Mouse (Mus musculus) neural tube, embryonic 14.5 days (tissue): ENCODE data around the gene Fbxo17. TPM values are rescaled to one million over a fixed set of nuclear protein-coding genes. Genes with fewer than 3 reads are reported as not detected.
"Not testable (repeated sequence)": the region's sequence is repeated elsewhere in the genome, so short reads cannot be mapped to it uniquely, and the experiment has no call there.

Experiments used
- ATAC-seq: fragments of 200-750 bp; cut with Nextera tagmentation; 2 replicates; pipeline ENCODE4 v1.8.0; 2017; ENCODE audit warnings: low read depth, mild to moderate bottlenecking, moderate TSS enrichment, moderate library complexity
- H3K27ac ChIP-seq: fragments of 300-500 bp; sonication (generic); 2 replicates; pipeline ENCODE4 v1.5.1; 2014; ENCODE audit warnings: low read depth, mild to moderate bottlenecking, control low read depth, low read length, moderate library complexity, mixed read lengths
- H3K27me3 ChIP-seq: fragments of 300-500 bp; sonication (generic); 2 replicates; pipeline ENCODE4 v1.6.1; 2014; ENCODE audit warnings: low read length; ENCODE audit not compliant: control insufficient read depth, insufficient read depth
- H3K36me3 ChIP-seq: fragments of 300-500 bp; sonication (generic); 2 replicates; pipeline ENCODE4 v1.6.1; 2014; ENCODE audit warnings: low read length, mixed read lengths; ENCODE audit not compliant: control insufficient read depth, insufficient read depth
- H3K4me1 ChIP-seq: fragments of 300-500 bp; sonication (generic); 2 replicates; pipeline ENCODE4 v1.6.1; 2014; ENCODE audit warnings: low read length; ENCODE audit not compliant: control insufficient read depth, insufficient read depth
- H3K4me2 ChIP-seq: fragments of 300-500 bp; sonication (generic); 2 replicates; pipeline ENCODE4 v1.6.1; 2014; ENCODE audit warnings: mild to moderate bottlenecking, low read depth, low read length, control low read depth
- H3K4me3 ChIP-seq: fragments of 300-500 bp; sonication (generic); 2 replicates; pipeline ENCODE4 v1.5.1; 2014; ENCODE audit warnings: low read depth, low read length, control low read depth, mixed read lengths
- H3K9ac ChIP-seq: fragments of 300-500 bp; sonication (generic); replicated peaks from 2 replicates; pipeline ENCODE4 v1.6.1; 2014; ENCODE audit warnings: low read depth, mild to moderate bottlenecking, control low read depth, low read length, mixed read lengths
- H3K9me3 ChIP-seq: fragments of 300-500 bp; sonication (generic); 2 replicates; pipeline ENCODE4 v1.6.1; 2016; ENCODE audit warnings: low read length; ENCODE audit not compliant: control insufficient read depth
- WGBS: fragments of 180-500 bp; shearing (Covaris S2); extraction: QIAGEN DNeasy Blood & Tissue Kit; methylation state at CpG from one replicate; pipeline ENCODE4 v1.1.7; 2014; 5-methylcytosine and 5-hydroxymethylcytosine counted together
- polyA plus RNA-seq: library from polyadenylated mRNA; unstranded; fragments of >200 nt; fragmentation: Nextera tagmentation; extraction: Ambion mirVana; gene quantifications from 2 replicates; pipeline ENCODE4 v1.2.1, GENCODE M21; 2014

Fbxo17 gene
- 2.4 TPM in 2 replicates for polyA plus RNA-seq

DNA sequence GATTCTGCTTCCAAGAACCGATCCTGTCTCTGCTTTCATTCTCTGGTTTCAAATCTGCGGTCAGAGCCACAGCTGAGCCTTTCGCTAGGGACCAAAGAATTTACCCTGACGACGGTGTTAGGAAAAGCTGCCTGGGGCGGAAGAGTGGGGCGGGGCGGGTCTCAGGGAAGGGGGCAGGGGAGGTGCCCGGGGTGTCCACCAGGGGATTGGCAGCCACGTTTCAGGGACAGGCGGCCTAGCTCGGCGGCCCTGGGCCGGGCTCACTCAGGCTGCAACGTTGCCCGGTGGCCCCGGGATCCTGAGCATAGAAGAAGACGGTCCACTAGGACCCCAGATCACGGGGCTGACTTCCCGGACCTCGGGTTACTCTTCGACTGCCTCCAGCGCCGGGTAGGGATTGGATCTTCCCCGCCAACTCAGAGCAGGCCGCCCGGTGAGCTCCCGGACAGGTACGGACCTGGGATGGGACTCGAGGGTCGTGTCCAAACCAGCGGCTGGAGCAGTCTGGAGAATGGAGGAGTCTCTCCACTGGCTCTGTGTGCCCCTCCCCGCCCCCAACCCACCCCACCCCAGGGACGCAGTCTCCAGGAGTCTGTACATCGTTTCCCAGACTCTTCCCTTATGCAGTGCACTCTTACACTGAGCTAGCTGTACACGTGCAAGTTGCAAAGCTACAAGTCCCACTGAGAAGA lies at the start of gene Fbxo17:
Fbxo17 (plus strand) TSS at position 215 of the 692 bp plus-strand sequence.
- Histone ChIP-seq H3K36me3 (no peaks in the 10 kb centered on the region), H3K4me3 (peak within 1 kb of the TSS; percentile 31), H3K4me2 (peak within 1 kb of the TSS; percentile 52), H3K9me3 (no peaks in the 10 kb centered on the region), H3K4me1 (no peaks in the 10 kb centered on the region), H3K9ac (peak within 1 kb of the TSS; percentile 58), H3K27me3 (no peaks in the 10 kb centered on the region), H3K27ac (no peak within 1 kb of the TSS)
- 3% methylated on average over 36 of the region's 36 CpGs for WGBS
- ATAC-seq: peak; percentile 73; the same call in 1 of the 2 replicates

DNA sequence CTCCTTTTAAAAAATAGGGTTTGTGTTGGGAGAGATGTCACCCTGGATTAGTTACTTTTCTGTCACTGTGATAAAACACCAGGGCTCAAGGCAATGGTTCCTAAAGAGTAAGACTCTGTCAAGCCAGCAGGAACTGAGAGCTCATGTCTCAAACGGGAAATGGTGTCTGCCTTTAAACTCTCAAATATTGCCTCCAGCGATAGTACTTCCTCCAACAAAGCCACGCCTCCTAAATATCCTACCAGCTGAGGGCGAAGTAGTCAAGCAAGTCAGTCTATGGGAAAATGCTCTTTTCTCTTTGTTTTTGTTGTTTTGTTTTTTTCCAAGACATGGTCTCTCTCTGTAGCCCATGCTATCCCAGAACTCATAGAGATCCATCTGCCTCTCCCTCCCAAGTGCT lies 45.4 kb upstream of the Fbxo17 start:
- no peaks in the 10 kb centered on the region for H3K4me1 ChIP-seq
- H3K9me3 ChIP-seq: no peaks in the 10 kb centered on the region
- no peak overlapping the region for H3K9ac ChIP-seq
- H3K27me3 ChIP-seq: no peaks in the 10 kb centered on the region
- no peak overlapping the region for H3K4me2 ChIP-seq
- no peak overlapping the region for H3K27ac ChIP-seq
- 75% methylated on average over 4 of the region's 4 CpGs for WGBS
- ATAC-seq: no peak
- H3K36me3 ChIP-seq: no peaks in the 10 kb centered on the region
- H3K4me3 ChIP-seq: no peak overlapping the region

DNA sequence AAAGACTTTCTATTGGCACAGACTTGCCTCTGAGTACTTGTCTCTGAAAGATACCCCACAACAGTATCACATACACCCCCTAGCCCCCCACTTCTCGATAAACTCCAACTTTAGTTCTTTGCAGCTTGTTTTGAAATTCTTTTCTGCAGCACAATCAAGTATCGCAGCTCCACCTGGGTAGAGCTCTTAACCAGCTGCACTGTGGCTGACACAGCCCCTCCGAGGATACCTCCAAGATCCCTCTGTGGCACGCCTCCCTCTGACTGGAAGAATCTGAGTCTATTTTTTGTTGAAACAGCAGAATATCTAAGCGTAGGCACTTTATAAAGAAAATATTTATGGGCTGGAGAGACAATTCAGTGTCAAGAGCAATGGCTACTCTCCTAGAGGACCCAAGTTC lies 44.3 kb upstream of the Fbxo17 start:
- Histone ChIP-seq H3K4me2 (no peak overlapping the region), H3K27ac (no peak overlapping the region), H3K9me3 (no peaks in the 10 kb centered on the region), H3K4me3 (no peak overlapping the region), H3K36me3 (no peaks in the 10 kb centered on the region), H3K9ac (no peak overlapping the region), H3K4me1 (no peaks in the 10 kb centered on the region), H3K27me3 (no peaks in the 10 kb centered on the region)
- no peak for ATAC-seq
- 94% methylated on average over 5 of the region's 5 CpGs for WGBS

DNA sequence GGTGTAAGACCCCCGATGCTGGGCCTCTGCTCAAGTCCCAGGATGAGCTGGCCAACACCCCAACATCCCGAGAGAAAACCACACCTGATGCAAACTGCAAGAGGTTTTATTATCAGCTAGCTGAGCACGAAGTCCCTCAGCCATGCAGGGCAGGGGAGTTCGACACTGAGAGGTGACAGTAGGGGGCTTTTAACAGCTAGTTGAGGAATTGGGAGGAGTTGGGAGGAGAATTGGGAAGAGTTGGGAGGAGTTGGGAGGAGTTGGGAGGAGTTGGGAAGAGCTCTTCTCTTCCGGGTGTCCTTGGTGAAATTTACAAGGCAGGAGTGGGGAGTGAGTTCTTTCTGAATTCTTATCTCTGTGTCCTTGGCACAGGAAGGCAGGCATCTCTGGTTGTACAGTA lies 43.8 kb upstream of the Fbxo17 start:
- H3K9me3 ChIP-seq, H3K4me1 ChIP-seq, H3K36me3 ChIP-seq, H3K27ac ChIP-seq, H3K4me2 ChIP-seq, H3K27me3 ChIP-seq, ATAC-seq, H3K4me3 ChIP-seq, H3K9ac ChIP-seq: not testable (repeated sequence)
- WGBS: 64% methylated on average over 5 of the region's 5 CpGs

DNA sequence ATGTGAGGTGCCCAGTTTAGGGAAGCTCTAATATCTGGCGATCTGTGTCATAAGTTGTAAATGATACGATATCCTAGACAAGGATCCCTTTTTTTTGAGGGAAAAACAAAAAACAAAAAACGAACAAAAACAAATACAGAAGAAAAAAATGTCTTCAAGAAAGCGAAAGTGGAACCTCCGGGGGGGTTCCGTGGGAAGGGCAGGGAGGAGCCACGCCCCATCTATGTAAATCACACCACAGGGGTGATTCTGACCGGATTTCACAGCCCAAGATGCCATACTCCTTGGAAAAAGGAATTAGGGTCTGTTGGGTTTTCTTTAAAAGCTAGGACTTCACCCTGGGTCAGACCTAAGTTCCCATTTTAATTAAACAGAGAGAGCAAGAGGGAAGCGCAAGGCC lies 41.6 kb upstream of the Fbxo17 start:
- Histone ChIP-seq H3K36me3 (no peaks in the 10 kb centered on the region), H3K9ac (no peak overlapping the region), H3K27ac (no peak overlapping the region), H3K9me3 (no peaks in the 10 kb centered on the region), H3K4me2 (no peak overlapping the region), H3K4me3 (no peak overlapping the region), H3K4me1 (no peaks in the 10 kb centered on the region), H3K27me3 (no peaks in the 10 kb centered on the region)
- no peak for ATAC-seq
- 85% methylated on average over 9 of the region's 9 CpGs for WGBS

DNA sequence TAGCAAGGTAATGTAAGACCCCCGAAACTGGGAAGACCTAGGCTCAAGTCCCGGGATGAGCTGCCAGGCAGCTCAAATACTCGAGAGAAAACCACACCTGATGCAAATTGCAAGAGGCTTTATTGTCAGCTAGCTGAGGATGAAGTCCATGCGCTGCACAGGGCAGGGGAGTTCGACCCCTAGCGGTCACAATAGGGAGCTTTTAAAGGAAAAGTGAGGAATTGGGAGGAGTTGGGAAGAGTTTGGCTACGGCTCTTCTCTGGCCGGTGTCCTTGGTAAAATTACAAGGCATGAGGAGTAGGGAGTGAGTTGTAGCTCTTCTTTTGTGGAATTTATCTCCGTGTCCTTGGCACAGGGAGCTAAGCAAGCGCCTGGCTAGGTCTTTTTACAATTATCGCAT lies 40.9 kb upstream of the Fbxo17 start:
- Histone ChIP-seq H3K27ac (no peak overlapping the region), H3K36me3 (no peaks in the 10 kb centered on the region), H3K9ac (no peak overlapping the region), H3K4me2 (no peak overlapping the region), H3K4me1 (no peaks in the 10 kb centered on the region), H3K9me3 (no peaks in the 10 kb centered on the region), H3K4me3 (no peak overlapping the region), H3K27me3 (no peaks in the 10 kb centered on the region)
- no peak for ATAC-seq
- WGBS: 46% methylated on average over 11 of the region's 11 CpGs

DNA sequence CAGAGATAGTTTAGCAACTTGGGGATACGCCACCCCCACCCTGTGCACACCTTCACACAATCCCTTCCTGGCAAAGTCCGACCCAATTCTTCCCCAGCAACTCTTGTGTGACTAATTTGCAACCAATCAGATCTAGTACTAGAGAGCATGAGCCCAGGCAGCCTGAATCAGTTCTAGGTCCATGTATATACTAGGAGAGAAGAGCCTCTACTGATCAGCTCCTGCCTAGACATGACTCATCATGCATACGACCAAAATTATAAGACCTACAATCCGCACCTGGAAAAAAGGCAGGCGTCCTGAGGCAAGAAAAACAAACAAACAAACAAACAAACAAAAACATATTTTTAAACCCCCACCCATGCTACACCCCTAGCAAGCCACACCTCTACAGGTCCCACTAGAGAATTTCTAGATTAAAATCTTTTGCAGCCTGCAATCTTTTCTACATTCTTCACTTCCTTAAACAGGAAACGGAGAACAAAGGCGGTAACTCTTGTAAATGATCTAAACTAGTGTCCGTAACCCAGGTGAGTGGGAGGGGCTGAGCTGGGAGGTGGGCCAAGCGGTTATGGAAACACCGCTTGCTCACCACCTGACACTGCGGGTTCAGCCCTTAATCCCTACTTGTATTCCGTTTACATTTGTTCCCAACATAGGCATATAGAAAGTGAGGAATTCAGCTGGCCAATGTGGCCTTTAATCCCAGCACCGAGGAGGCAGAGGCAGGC lies 39.6 kb upstream of the Fbxo17 start:
- H3K27me3 ChIP-seq: no peaks in the 10 kb centered on the region
- ATAC-seq: no peak
- no peak overlapping the region for H3K4me3 ChIP-seq
- H3K4me1 ChIP-seq: no peaks in the 10 kb centered on the region
- no peaks in the 10 kb centered on the region for H3K36me3 ChIP-seq
- no peak overlapping the region for H3K9ac ChIP-seq
- H3K9me3 ChIP-seq: no peaks in the 10 kb centered on the region
- H3K4me2 ChIP-seq: no peak overlapping the region
- whole genome bisulfite sequencing: 88% methylated on average over 13 of the region's 13 CpGs
- H3K27ac ChIP-seq: no peak overlapping the region

DNA sequence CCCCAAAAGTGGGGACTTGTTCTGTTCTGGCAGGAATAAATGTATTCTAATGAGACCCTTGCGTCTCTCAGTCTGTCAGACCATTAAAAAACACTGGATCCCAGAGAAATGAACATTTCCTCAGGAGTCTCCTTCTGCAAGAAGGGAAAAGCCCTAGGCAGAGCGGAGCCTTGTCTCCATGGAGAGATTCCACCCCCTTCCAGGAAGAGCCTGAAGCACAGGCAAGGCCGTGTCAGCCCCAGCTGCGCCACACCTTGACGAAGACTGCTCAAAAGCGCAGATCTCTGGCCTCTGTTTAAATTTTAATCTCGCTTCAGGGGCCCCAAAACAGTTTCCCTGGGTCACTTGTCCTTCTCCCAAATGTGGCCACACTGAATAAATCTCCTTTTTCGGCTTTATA lies 39.0 kb upstream of the Fbxo17 start:
- Histone ChIP-seq H3K4me1 (no peaks in the 10 kb centered on the region), H3K9me3 (no peaks in the 10 kb centered on the region), H3K4me3 (no peak overlapping the region), H3K4me2 (no peak overlapping the region), H3K36me3 (no peaks in the 10 kb centered on the region), H3K27me3 (no peaks in the 10 kb centered on the region), H3K27ac (no peak overlapping the region), H3K9ac (no peak overlapping the region)
- 92% methylated on average over 8 of the region's 8 CpGs for WGBS
- ATAC-seq: no peak

DNA sequence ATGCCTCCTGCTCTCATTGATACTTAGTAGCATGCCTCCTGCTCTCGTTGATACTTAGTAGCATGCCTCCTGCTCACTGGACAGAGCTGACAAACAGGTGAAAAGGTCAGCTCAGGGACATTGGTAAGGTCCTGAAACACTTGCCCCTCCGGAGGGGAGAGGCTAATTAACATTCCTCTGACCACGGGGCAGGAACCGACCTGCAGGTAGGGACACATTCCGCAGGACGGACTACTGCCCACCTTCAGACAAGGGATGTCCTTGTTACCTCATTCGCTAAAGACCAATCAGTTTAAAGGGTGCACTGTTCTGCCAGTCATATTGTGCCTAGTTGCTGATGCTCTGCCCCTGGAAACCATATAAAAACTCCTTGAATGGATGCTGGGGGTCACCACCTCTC lies 25.5 kb upstream of the Fbxo17 start:
- 82% methylated on average over 7 of the region's 7 CpGs for whole genome bisulfite sequencing
- H3K27me3 ChIP-seq: peaks cover 3% of the 10 kb centered on the region; the same call in 1 of the 2 replicates
- no peak for ATAC-seq

More for the DNA sequence above, 25.5 kb upstream of the Fbxo17 start:
- H3K4me3 ChIP-seq: no peak overlapping the region
- H3K4me2 ChIP-seq: no peak overlapping the region
- H3K9me3 ChIP-seq: no peaks in the 10 kb centered on the region
- H3K36me3 ChIP-seq: no peaks in the 10 kb centered on the region
- H3K4me1 ChIP-seq: no peaks in the 10 kb centered on the region
- no peak overlapping the region for H3K9ac ChIP-seq
- H3K27ac ChIP-seq: no peak overlapping the region
